Mouse (Mus musculus): ENCODE results near the gene Dkc1. TPM values are rescaled to one million over a fixed set of nuclear protein-coding genes. Genes with fewer than 3 reads are reported as not detected.
A peak's percentile ranks its signal among the peaks of the same experiment; 100 is the strongest.

The Dkc1 gene
- total and polyA plus RNA-seq, 2 experiments from 2014 or later: 33.4 to 57.8 TPM

GRCm38 (mm10) chrX:75148414-75148813, 52.8 kb downstream of the Dkc1 start:
- Histone ChIP-seq H3K9ac (no peak overlapping the region), H3K4me2 (ENCODE audit: low read depth) (no peak overlapping the region), H3K9me3 (ENCODE audit: low read length) (no peaks in the 10 kb centered on the region), H3K27ac (ENCODE audit: low read depth, low read length) (no peak overlapping the region), H3K4me1 (ENCODE audit: insufficient read depth) (no peaks in the 10 kb centered on the region), H3K36me3 (ENCODE audit: insufficient read depth) (no peaks in the 10 kb centered on the region), H3K4me3 (ENCODE audit: low read depth, low read length) (no peak overlapping the region), H3K27me3 (ENCODE audit: insufficient read depth, low read length) (no peaks in the 10 kb centered on the region)
- ATAC-seq: no peak
- DNase-seq: no peak
- WGBS: 84% methylated on average over 4 of the region's 4 CpGs
- no peak for TF ChIP-seq CTCF (IDR thresholded peaks at IDR 0.05; ENCODE audit: low read depth)

- Histone ChIP-seq H3K9me3 (ENCODE audit: low read length) (no peaks in the 10 kb centered on the region), H3K27ac (ENCODE audit: low read depth, low read length) (no peak overlapping the region), H3K4me3 (ENCODE audit: low read depth, low read length) (no peak overlapping the region), H3K36me3 (ENCODE audit: insufficient read depth) (no peaks in the 10 kb centered on the region), H3K9ac (no peak overlapping the region), H3K27me3 (ENCODE audit: insufficient read depth, low read length) (no peaks in the 10 kb centered on the region), H3K4me1 (ENCODE audit: insufficient read depth) (no peaks in the 10 kb centered on the region), H3K4me2 (ENCODE audit: low read depth) (no peak overlapping the region)
- WGBS: 76% methylated on average over 2 of the region's 2 CpGs
- no peak for DNase-seq
- TF ChIP-seq CTCF (IDR thresholded peaks at IDR 0.05; ENCODE audit: low read depth): no peak
- ATAC-seq: no peak
These were observed 54.6 kb downstream of the Dkc1 start for GRCm38 (mm10) chrX:75150304-75150703.

DNA sequence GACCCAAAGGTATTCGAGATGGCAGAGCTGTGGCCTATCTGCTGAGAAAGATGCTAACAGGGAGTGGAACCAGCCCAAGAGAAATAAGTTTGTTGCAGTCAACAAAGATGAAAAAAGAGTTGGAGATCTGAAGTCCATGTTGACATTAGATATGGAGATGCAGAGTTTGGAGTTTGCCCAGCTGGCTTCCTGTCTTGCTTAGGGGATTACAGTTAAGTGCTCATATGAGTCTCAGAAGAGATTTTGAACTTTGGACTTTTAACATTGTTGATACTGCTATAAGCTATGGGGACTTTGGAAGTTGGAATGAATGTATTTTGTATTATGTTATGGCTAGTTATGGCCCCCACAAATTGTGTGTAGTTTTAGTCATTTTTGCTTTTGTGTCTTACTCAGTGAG, 56.6 kb downstream of the Dkc1 start:
- WGBS: 46% methylated on average over 1 of the region's 1 CpGs
- Histone ChIP-seq H3K27me3 (ENCODE audit: insufficient read depth, low read length) (no peaks in the 10 kb centered on the region), H3K27ac (ENCODE audit: low read depth, low read length) (no peak overlapping the region), H3K4me2 (ENCODE audit: low read depth) (no peak overlapping the region), H3K4me3 (ENCODE audit: low read depth, low read length) (no peak overlapping the region), H3K9ac (no peak overlapping the region), H3K9me3 (ENCODE audit: low read length) (no peaks in the 10 kb centered on the region), H3K36me3 (ENCODE audit: insufficient read depth) (no peaks in the 10 kb centered on the region), H3K4me1 (ENCODE audit: insufficient read depth) (no peaks in the 10 kb centered on the region)
- TF ChIP-seq CTCF (IDR thresholded peaks at IDR 0.05; ENCODE audit: low read depth): no peak
- ATAC-seq (no peak), DNase-seq (no peak)

DNA sequence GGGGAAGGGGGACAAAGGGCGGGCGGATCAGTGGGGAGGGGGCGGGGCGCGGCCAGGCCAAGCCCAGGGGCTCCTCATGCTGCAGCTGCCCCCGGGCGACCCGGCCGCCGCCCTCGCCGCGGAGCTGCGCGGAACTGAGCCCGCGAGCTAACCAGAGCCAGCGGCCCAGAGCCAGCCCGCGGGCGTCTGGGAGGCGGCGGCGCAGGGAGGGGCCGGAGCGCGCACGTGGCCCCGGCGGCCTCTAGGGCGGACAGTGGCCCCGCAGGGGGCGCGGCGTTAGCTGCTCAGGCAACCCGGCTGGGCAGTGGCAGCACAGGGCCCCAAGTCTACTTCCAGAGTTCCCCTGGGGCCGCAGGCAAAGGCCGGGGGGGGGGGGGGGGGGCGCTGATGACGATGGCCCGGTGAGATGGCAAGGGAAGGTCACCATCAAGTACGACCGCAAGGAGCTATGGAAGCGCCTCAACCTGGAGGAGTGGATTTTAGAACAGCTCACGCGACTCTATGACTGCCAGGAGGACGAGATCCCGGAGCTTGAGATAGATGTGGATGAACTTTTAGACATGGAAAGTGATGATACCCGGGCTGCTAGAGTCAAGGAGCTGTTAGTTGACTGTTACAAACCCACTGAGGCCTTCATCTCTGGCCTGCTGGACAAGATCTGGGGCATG, 60.1 kb downstream of the Dkc1 start:
- H3K4me3 ChIP-seq (ENCODE audit: low read depth, low read length): peak overlapping the region; percentile 38
- peak; percentile 2 for DNase-seq
- H3K36me3 ChIP-seq (ENCODE audit: insufficient read depth): no peaks in the 10 kb centered on the region
- H3K4me2 ChIP-seq (ENCODE audit: low read depth): peak overlapping the region; percentile 59
- TF ChIP-seq CTCF (IDR thresholded peaks at IDR 0.05; ENCODE audit: low read depth): no peak
- no peaks in the 10 kb centered on the region for H3K9me3 ChIP-seq (ENCODE audit: low read length)
- no peak overlapping the region for H3K27ac ChIP-seq (ENCODE audit: low read depth, low read length)
- no peaks in the 10 kb centered on the region for H3K27me3 ChIP-seq (ENCODE audit: insufficient read depth, low read length)
- peak overlapping the region; percentile 43 for H3K9ac ChIP-seq
- ATAC-seq: peak; percentile 73
- 38% methylated on average over 38 of the region's 49 CpGs for WGBS
- H3K4me1 ChIP-seq (ENCODE audit: insufficient read depth): no peaks in the 10 kb centered on the region

Other genes with a start within 250 kb of the Dkc1 start
- 2.1 and 2.8 TPM in 2 replicates for gene Gab3, start 10.4 kb upstream of the Dkc1 start, total RNA-seq (2014; rRNA removed)
- gene Gab3, start 10.4 kb upstream of the Dkc1 start, polyA plus RNA-seq (2015; fragmentation: Nextera tagmentation; extraction: Ambion mirVana): 1.4 and 2.5 TPM in 2 replicates
- gene Mpp1, start 35.2 kb downstream of the Dkc1 start, total RNA-seq (2014; rRNA removed): 20.4 and 25.5 TPM in 2 replicates
- 13.4 and 17.1 TPM in 2 replicates for gene Mpp1, start 35.2 kb downstream of the Dkc1 start, polyA plus RNA-seq (2015; fragmentation: Nextera tagmentation; extraction: Ambion mirVana)
- 1.5 TPM in 1 of 2 replicates, not detected in the other for gene Smim9, start 67.9 kb downstream of the Dkc1 start, total RNA-seq (2014; rRNA removed)
- not detected in 2 replicates for gene Smim9, start 67.9 kb downstream of the Dkc1 start, polyA plus RNA-seq (2015; fragmentation: Nextera tagmentation; extraction: Ambion mirVana)

All from forebrain, postnatal 0 days (tissue).